7 mouse cellular contexts compared by ENCODE assay signal in genomic region chr17:29330671-29331410, GRCm38 (mm10). TPM values are rescaled to one million over a fixed set of nuclear protein-coding genes. Genes with fewer than 3 reads are reported as not detected.
DNase-seq lines count a peak whose midpoint lies in the region; ATAC-seq and TF ChIP-seq lines count a peak whose summit lies in the region.

No protein-coding gene starts in this region.

- DNase-seq in lung, postnatal 0 days (ENCODE audit: low spot score): no peak
- DNase-seq in lung, postnatal 14 days: no peak
- DNase-seq in cerebellum, postnatal 14 days: peak; percentile 72 to 78
- DNase-seq in thymus, postnatal 10 days (ENCODE audit: low spot score in 2 of 2): no peak

- ATAC-seq in lung, postnatal 0 days: no peak
- ATAC-seq in heart, embryonic 16.5 days (replicated peaks; ENCODE audit: extremely low read depth, insufficient read depth, low FRiP score): peak; percentile 42; the same call in 1 of the 2 replicates
- 0 out of 2 replicates have a peak, but pooled peaks have one; percentile 19 for ATAC-seq in midbrain, embryonic 13.5 days
- no peak for ATAC-seq in activated CD4-positive, CD25-positive, alpha-beta regulatory T cell, adult 4 months

- H3K27ac ChIP-seq in lung, postnatal 0 days (ENCODE audit: low read length): no peak overlapping the region
- peak overlapping the region; percentile 36 for H3K27ac ChIP-seq in heart, embryonic 16.5 days (ENCODE audit: low read length)
- H3K27ac ChIP-seq in midbrain, embryonic 13.5 days: peak overlapping the region; percentile 74

- no peaks in the 10 kb centered on the region for H3K9me3 ChIP-seq in lung, postnatal 0 days (ENCODE audit: low read length)
- no peaks in the 10 kb centered on the region for H3K9me3 ChIP-seq in heart, embryonic 16.5 days (replicated peaks; ENCODE audit: control insufficient read depth, low read length)
- no peaks in the 10 kb centered on the region for H3K9me3 ChIP-seq in midbrain, embryonic 13.5 days

- H3K4me2 ChIP-seq in lung, postnatal 0 days (replicated peaks; ENCODE audit: low read depth, low read length): no peak overlapping the region
- H3K4me2 ChIP-seq in heart, embryonic 16.5 days (ENCODE audit: low read depth, low read length): no peak overlapping the region
- H3K4me2 ChIP-seq in midbrain, embryonic 13.5 days (replicated peaks): no peak overlapping the region

- 35% methylated on average over 5 of the region's 5 CpGs for WGBS in lung, postnatal 0 days
- WGBS in heart, embryonic 16.5 days: 15% methylated on average over 5 of the region's 5 CpGs
- 14% methylated on average over 5 of the region's 5 CpGs for WGBS in midbrain, embryonic 13.5 days

- peaks cover 32% of the 10 kb centered on the region; the same call in 1 of the 2 replicates for H3K36me3 ChIP-seq in lung, postnatal 0 days (ENCODE audit: insufficient read depth, low read length)
- peaks cover 23% of the 10 kb centered on the region for H3K36me3 ChIP-seq in heart, embryonic 16.5 days (ENCODE audit: control insufficient read depth, insufficient read depth)
- peaks cover 53% of the 10 kb centered on the region for H3K36me3 ChIP-seq in midbrain, embryonic 13.5 days

- TF ChIP-seq EP300 in lung, postnatal 0 days (IDR thresholded peaks at IDR 0.05): no peak

- H3K4me1 ChIP-seq in lung, postnatal 0 days (ENCODE audit: insufficient read depth, low read depth, low read length): no peaks in the 10 kb centered on the region; the same call in 1 of the 2 replicates
- peaks cover 15% of the 10 kb centered on the region for H3K4me1 ChIP-seq in heart, embryonic 16.5 days (ENCODE audit: control insufficient read depth, insufficient read depth, low read length)
- peaks cover 40% of the 10 kb centered on the region for H3K4me1 ChIP-seq in midbrain, embryonic 13.5 days (replicated peaks)

- TF ChIP-seq CTCF in lung, postnatal 0 days (IDR thresholded peaks at IDR 0.05): 0 out of 2 replicates have a peak, but pooled peaks have one; percentile 5

- no peak overlapping the region for H3K4me3 ChIP-seq in lung, postnatal 0 days (ENCODE audit: low read depth, low read length)
- no peak overlapping the region for H3K4me3 ChIP-seq in heart, embryonic 16.5 days (ENCODE audit: low read length)
- H3K4me3 ChIP-seq in midbrain, embryonic 13.5 days (replicated peaks): no peak overlapping the region

- no peak overlapping the region for H3K9ac ChIP-seq in lung, postnatal 0 days (replicated peaks; ENCODE audit: low read depth)
- no peak overlapping the region for H3K9ac ChIP-seq in heart, embryonic 16.5 days (ENCODE audit: low read length)
- no peak overlapping the region for H3K9ac ChIP-seq in midbrain, embryonic 13.5 days (replicated peaks)

- no peaks in the 10 kb centered on the region for H3K27me3 ChIP-seq in lung, postnatal 0 days (replicated peaks; ENCODE audit: insufficient read depth, low read length)
- peaks cover 13% of the 10 kb centered on the region; the same call in 1 of the 2 replicates for H3K27me3 ChIP-seq in heart, embryonic 16.5 days (ENCODE audit: control insufficient read depth, insufficient read depth, low read length)
- H3K27me3 ChIP-seq in midbrain, embryonic 13.5 days: no peaks in the 10 kb centered on the region

RNA-seq across cellular contexts. Expression of gene Pi16, which starts 13.4 kb away (rescaled TPM):
- polyA plus RNA-seq in lung, postnatal 0 days (2015; fragmentation: Nextera tagmentation; extraction: Ambion mirVana): 2.2 and 2.8 TPM in 2 replicates
- 3.5 and 4.0 TPM in 2 replicates for polyA plus RNA-seq in heart, embryonic 16.5 days (2015; fragmentation: Nextera tagmentation; extraction: Ambion mirVana)
- 1.9 and 2.2 TPM in 2 replicates for polyA plus RNA-seq in midbrain, embryonic 13.5 days (2015; fragmentation: Nextera tagmentation; extraction: Ambion mirVana)
- under 1 TPM; 0.38 to 0.49 TPM for polyA plus RNA-seq in activated CD4-positive, CD25-positive, alpha-beta regulatory T cell, adult 4 months (2017; shearing (Covaris generic))

RNA-seq across cellular contexts. Expression of gene Mtch1, which starts 16.9 kb away (rescaled TPM):
- polyA plus RNA-seq in lung, postnatal 0 days (2015; fragmentation: Nextera tagmentation; extraction: Ambion mirVana): 342 and 350 TPM in 2 replicates
- 220 and 273 TPM in 2 replicates for polyA plus RNA-seq in heart, embryonic 16.5 days (2015; fragmentation: Nextera tagmentation; extraction: Ambion mirVana)
- polyA plus RNA-seq in midbrain, embryonic 13.5 days (2015; fragmentation: Nextera tagmentation; extraction: Ambion mirVana): 398 and 461 TPM in 2 replicates
- 10 to 100 TPM; 14.6 to 18.4 TPM for polyA plus RNA-seq in activated CD4-positive, CD25-positive, alpha-beta regulatory T cell, adult 4 months (2017; shearing (Covaris generic))

RNA-seq across cellular contexts. Expression of gene Fgd2, which starts 29.9 kb away (rescaled TPM):
- 11.9 and 14.2 TPM in 2 replicates for polyA plus RNA-seq in lung, postnatal 0 days (2015; fragmentation: Nextera tagmentation; extraction: Ambion mirVana)
- 4.8 and 4.9 TPM in 2 replicates for polyA plus RNA-seq in heart, embryonic 16.5 days (2015; fragmentation: Nextera tagmentation; extraction: Ambion mirVana)
- polyA plus RNA-seq in midbrain, embryonic 13.5 days (2015; fragmentation: Nextera tagmentation; extraction: Ambion mirVana): 3.2 and 3.3 TPM in 2 replicates
- polyA plus RNA-seq in activated CD4-positive, CD25-positive, alpha-beta regulatory T cell, adult 4 months (2017; shearing (Covaris generic)): 1 to 10 TPM in 1 of 2 experiments, under 1 TPM in 1; 0.79 to 2.5 TPM

Comparison
In these comparisons a context has a peak if more than half of its experiments do, and no peak if none do; other contexts are left out.
1. ATAC-seq: peak in heart, embryonic 16.5 days (single experiment) and midbrain, embryonic 13.5 days (single experiment); none in lung, postnatal 0 days (single experiment) and activated CD4-positive, CD25-positive, alpha-beta regulatory T cell, adult 4 months (single experiment).
2. DNase-seq: peak in cerebellum, postnatal 14 days (2 of 2); none in lung, postnatal 0 days (single experiment), lung, postnatal 14 days (single experiment) and thymus, postnatal 10 days (0 of 2).
3. RNA of gene Mtch1, which starts 16.9 kb away (polyA plus RNA-seq): 398 to 461 TPM in midbrain, embryonic 13.5 days, 342 to 350 TPM in lung, postnatal 0 days and 220 to 273 TPM in heart, embryonic 16.5 days; 14.6 to 18.4 TPM in activated CD4-positive, CD25-positive, alpha-beta regulatory T cell, adult 4 months; every median in the first group is over 10 times any median in the second.